Mouse (Mus musculus): ENCODE results near the gene Galns.

- TF ChIP-seq CTCF (IDR thresholded peaks at IDR 0.05; ENCODE audit: low read depth) = no peak
- TF ChIP-seq EP300 (IDR thresholded peaks at IDR 0.05; ENCODE audit: low read depth) = no peak
These were observed 25.1 kb downstream of the Galns start for GRCm38 (mm10) chr8:122586171-122586570.

Data from liver, postnatal 0 days (tissue).